Mouse (Mus musculus) heart, adult 2 months (tissue): Measurements from ENCODE around the gene 1810024B03Rik. TPM values are rescaled to one million over a fixed set of nuclear protein-coding genes. Genes with fewer than 3 reads are reported as not detected.
A peak's percentile ranks its signal among the peaks of the same experiment; 100 is the strongest.
"Not testable (repeated sequence)": the region's sequence is repeated elsewhere in the genome, so short reads cannot be mapped to it uniquely, and the experiment has no call there.

ENCODE experiments used
- DNase-seq, 2 experiments: peaks; one replicate each; pipeline ENCODE4 v3.0.0; 2021
- H3K27ac ChIP-seq: fragments of 200-600 bp; 2 replicates; pipeline ENCODE4 v1.8.1; 2022
- H3K27me3 ChIP-seq: fragments of 200-500 bp; 2 replicates; pipeline ENCODE4 v1.6.1; 2012; ENCODE audit warnings: mild to moderate bottlenecking, low read length, inconsistent platforms, mixed read lengths; ENCODE audit not compliant: control insufficient read depth, insufficient read depth
- H3K36me3 ChIP-seq: fragments of 200-500 bp; 2 replicates; pipeline ENCODE4 v1.6.1; 2012; ENCODE audit warnings: low read length, inconsistent platforms; ENCODE audit not compliant: control insufficient read depth, insufficient read depth
- H3K4me1 ChIP-seq: fragments of 200-500 bp; 2 replicates; pipeline ENCODE4 v1.6.1; 2011; ENCODE audit warnings: low read length; ENCODE audit not compliant: control insufficient read depth, insufficient read depth
- H3K4me3 ChIP-seq: fragments of 200-600 bp; 2 replicates; pipeline ENCODE4 v1.8.1; 2022
- H3K79me2 ChIP-seq: fragments of 200-500 bp; replicated peaks from 2 replicates; pipeline ENCODE4 v1.6.1; 2012; ENCODE audit warnings: mild to moderate bottlenecking, inconsistent platforms, low read length, moderate library complexity, mixed read lengths; ENCODE audit not compliant: control insufficient read depth, insufficient read depth
- H3K9ac ChIP-seq: fragments of 200-500 bp; 2 replicates; pipeline ENCODE4 v1.6.1; 2012; ENCODE audit warnings: low read depth, mild to moderate bottlenecking, control low read depth, inconsistent platforms, low read length, mixed read lengths
- CTCF ChIP-seq: fragments of 200-600 bp; IDR thresholded peaks from 2 replicates; pipeline ENCODE4 v1.8.1; 2022; ENCODE audit warnings: antibody characterized with exemption, mild to moderate bottlenecking, moderate library complexity
- EP300 ChIP-seq: fragments of 200-500 bp; IDR thresholded peaks from 2 replicates; pipeline ENCODE4 v1.6.1; 2011; ENCODE audit warnings: low read depth, low read length, control low read depth; ENCODE audit not compliant: insufficient read depth
- POLR2A ChIP-seq: fragments of 200-500 bp; IDR thresholded peaks from 2 replicates; pipeline ENCODE4 v1.6.1; 2011; ENCODE audit warnings: mild to moderate bottlenecking, low read depth, low read length, control low read depth; ENCODE audit not compliant: insufficient read depth
- WGBS: fragments of 180-500 bp; shearing (Covaris S2); methylation state at CpG from one replicate; pipeline ENCODE4 v1.1.7; 2018; 5-methylcytosine and 5-hydroxymethylcytosine counted together
- intact Hi-C: fragments of 180-260 bp; cut with DNase I; formaldehyde crosslinking; loops from one replicate; pipeline ENCODE4 v1.15.1; 2025
- polyA plus RNA-seq: library from polyadenylated mRNA; depleted of rRNA; stranded (reverse); fragments of >200 nt; gene quantifications from 2 replicates; pipeline ENCODE4 v1.2.3, GENCODE M21; 2012
- total RNA-seq, 2 experiments: library from RNA; stranded (reverse); gene quantifications; 2 replicates each; pipeline ENCODE4 v1.2.3; 2021

1810024B03Rik gene
- total and polyA plus RNA-seq, 3 experiments: 0.36 to 0.94 (median 0.60) TPM

GRCm38 (mm10) chr2:127204932-127205331 lies 3.1 kb downstream of the 1810024B03Rik start:
- H3K4me1 ChIP-seq: peaks cover 4% of the 10 kb centered on the region
- H3K4me3 ChIP-seq: no peak overlapping the region
- H3K9ac ChIP-seq: no peak overlapping the region
- no peaks in the 10 kb centered on the region for H3K27me3 ChIP-seq
- TF ChIP-seq POLR2A (no peak), CTCF (peak; percentile 93), EP300 (no peak)
- WGBS: 24% methylated on average over 3 of the region's 3 CpGs
- DNase-seq: peak; percentile 40 to 66
- H3K79me2 ChIP-seq: peaks cover 2% of the 10 kb centered on the region
- H3K27ac ChIP-seq: no peak overlapping the region
- intact Hi-C loops: loop anchor here (1.0 to 10.0 kb wide), 5 partner anchors 39 to 270 kb away; partner anchors contain the start of genes Ap4e1 and Sppl2a
- H3K36me3 ChIP-seq: peaks cover 7% of the 10 kb centered on the region

- no peak overlapping the region for H3K4me3 ChIP-seq
- H3K79me2 ChIP-seq: no peaks in the 10 kb centered on the region
- H3K27me3 ChIP-seq: no peaks in the 10 kb centered on the region
- no peak overlapping the region for H3K9ac ChIP-seq
- no peaks in the 10 kb centered on the region for H3K36me3 ChIP-seq
- no peak overlapping the region for H3K27ac ChIP-seq
- DNase-seq: no peak
- no peaks in the 10 kb centered on the region for H3K4me1 ChIP-seq
- intact Hi-C loops: no loop called here
- TF ChIP-seq POLR2A (no peak), EP300 (no peak), CTCF (no peak)
Observed at GRCm38 (mm10) chr2:127189574-127189973, 18.5 kb downstream of the 1810024B03Rik start.

DNA sequence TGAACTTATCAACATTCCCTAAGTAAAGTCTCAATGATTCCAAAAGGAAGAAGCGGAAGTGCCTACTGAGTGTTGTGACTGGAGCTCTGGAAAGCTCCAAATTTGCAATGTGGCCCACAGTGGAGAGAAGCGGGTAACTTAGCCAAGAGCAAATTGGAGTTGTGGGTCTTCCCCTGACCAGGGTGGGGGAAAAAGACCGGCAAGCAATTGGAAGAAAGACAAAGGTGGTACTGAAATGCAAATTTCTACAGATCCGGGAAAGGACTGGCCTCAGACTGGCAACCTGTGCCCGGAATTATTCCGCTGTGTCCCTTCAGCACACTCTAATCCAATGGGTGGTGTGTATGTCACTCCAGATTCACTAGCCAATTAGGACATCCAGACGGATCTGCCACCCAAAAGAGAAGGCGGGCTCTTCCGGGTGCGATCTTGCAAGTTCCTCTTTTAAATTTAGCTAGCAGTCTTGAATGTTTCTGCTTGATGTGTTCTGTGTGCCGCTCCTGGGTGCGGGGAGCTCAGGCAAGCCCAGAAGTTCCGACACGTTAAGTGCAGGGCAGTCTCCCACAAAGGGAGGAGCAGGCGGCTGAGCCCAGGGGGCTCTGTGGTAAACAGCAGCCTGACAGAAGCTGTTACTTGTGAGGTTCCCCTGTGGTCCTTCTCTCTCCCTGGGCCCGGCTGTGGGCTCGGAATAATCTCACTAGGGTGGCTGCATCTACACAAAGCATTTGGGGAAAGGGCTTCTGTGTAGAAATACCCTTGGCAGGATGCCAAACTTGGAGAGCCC lies 25.3 kb downstream of the 1810024B03Rik start:
- H3K36me3 ChIP-seq: no peaks in the 10 kb centered on the region
- WGBS: 2% methylated on average over 17 of the region's 17 CpGs
- H3K4me1 ChIP-seq: no peaks in the 10 kb centered on the region
- no peak for TF ChIP-seq CTCF
- TF ChIP-seq EP300: no peak
- TF ChIP-seq POLR2A: peak; percentile 85
- H3K27me3 ChIP-seq: no peaks in the 10 kb centered on the region
- peak overlapping the region; percentile 73 for H3K4me3 ChIP-seq
- peak; percentile 77 to 89 for DNase-seq
- peak overlapping the region; percentile 75 for H3K9ac ChIP-seq
- no peaks in the 10 kb centered on the region for H3K79me2 ChIP-seq
- intact Hi-C loops: loop anchor here (2.0 kb wide), 1 partner anchor 26 kb away; the partner anchor contains the start of genes 1810024B03Rik and Snrnp200
- peak overlapping the region; percentile 88 for H3K27ac ChIP-seq

GRCm38 (mm10) chr2:127166261-127166660 lies 41.8 kb downstream of the 1810024B03Rik start:
- TF ChIP-seq CTCF: peak; percentile 68
- not testable (repeated sequence) for H3K27ac ChIP-seq, H3K79me2 ChIP-seq, H3K4me3 ChIP-seq, H3K9ac ChIP-seq, H3K4me1 ChIP-seq, DNase-seq, H3K27me3 ChIP-seq, H3K36me3 ChIP-seq
- intact Hi-C loops: loop anchor here (1.0 to 5.0 kb wide), 2 partner anchors 39 to 176 kb away; no protein-coding TSS in a partner anchor
- WGBS: 18% methylated on average over 1 of the region's 1 CpGs

GRCm38 (mm10) chr2:127165675-127166074 lies 42.4 kb downstream of the 1810024B03Rik start:
- no peak overlapping the region for H3K9ac ChIP-seq
- no peaks in the 10 kb centered on the region for H3K36me3 ChIP-seq
- H3K27ac ChIP-seq: no peak overlapping the region
- no peaks in the 10 kb centered on the region for H3K4me1 ChIP-seq
- H3K79me2 ChIP-seq: no peaks in the 10 kb centered on the region
- H3K27me3 ChIP-seq: no peaks in the 10 kb centered on the region
- H3K4me3 ChIP-seq: no peak overlapping the region
- 28% methylated on average over 4 of the region's 4 CpGs for WGBS
- TF ChIP-seq CTCF: no peak
- no peak for TF ChIP-seq EP300
- TF ChIP-seq POLR2A: no peak
- intact Hi-C loops: loop anchor here (1.0 to 5.0 kb wide), 2 partner anchors 40 to 177 kb away; no protein-coding TSS in a partner anchor
- no peak for DNase-seq

- Histone ChIP-seq H3K27ac (no peak overlapping the region), H3K4me1 (peaks cover 5% of the 10 kb centered on the region; the same call in 1 of the 2 replicates), H3K36me3 (no peaks in the 10 kb centered on the region), H3K79me2 (no peaks in the 10 kb centered on the region), H3K4me3 (no peak overlapping the region), H3K9ac (no peak overlapping the region), H3K27me3 (no peaks in the 10 kb centered on the region)
- WGBS: 71% methylated on average over 3 of the region's 3 CpGs
- DNase-seq: no peak
- intact Hi-C loops: loop anchor here (5.0 kb wide), 1 partner anchor 38 kb away; no protein-coding TSS in a partner anchor
- TF ChIP-seq EP300 (no peak), POLR2A (no peak), CTCF (no peak)
Observed at GRCm38 (mm10) chr2:127145699-127146098, 62.4 kb downstream of the 1810024B03Rik start.
